Mouse (Mus musculus): ENCODE measurements around the gene Gpatch2.

- TF ChIP-seq MAX (IDR thresholded peaks at IDR 0.05; ENCODE audit: low read depth) (no peak), MYOG (IDR thresholded peaks at IDR 0.05; ENCODE audit: control insufficient read depth in 1 of 3, insufficient read depth in 1 of 3, insufficient read length in 2 of 3, low read depth in 2 of 3) (no peak), POLR2A (IDR thresholded peaks at IDR 0.05; ENCODE audit: insufficient read length, low read depth) (no peak), TCF12 (IDR thresholded peaks at IDR 0.05; ENCODE audit: insufficient read depth, poor library complexity, severe bottlenecking) (no peak), USF1 (IDR thresholded peaks at IDR 0.05; ENCODE audit: low read depth) (no peak), POLR2AphosphoS2 (IDR thresholded peaks at IDR 0.05; ENCODE audit: insufficient read length, low read depth) (no peak), MYOD1 (IDR thresholded peaks at IDR 0.05; ENCODE audit: control insufficient read depth in 1 of 3, insufficient read length in 2 of 3, low read depth in 2 of 3) (no peak), TCF3 (IDR thresholded peaks at IDR 0.05; ENCODE audit: insufficient read length, low read depth) (no peak), E2F4 (IDR thresholded peaks at IDR 0.05; ENCODE audit: insufficient read depth) (no peak), SRF (IDR thresholded peaks at IDR 0.05; ENCODE audit: control insufficient read depth, insufficient read length, low read depth) (no peak)
Observed at GRCm38 (mm10) chr1:187348859-187349258, 133.6 kb downstream of the Gpatch2 start.

All from myocyte (in vitro differentiated cells).